ENCODE assay signal across 24 mouse cellular contexts in the genomic region with DNA sequence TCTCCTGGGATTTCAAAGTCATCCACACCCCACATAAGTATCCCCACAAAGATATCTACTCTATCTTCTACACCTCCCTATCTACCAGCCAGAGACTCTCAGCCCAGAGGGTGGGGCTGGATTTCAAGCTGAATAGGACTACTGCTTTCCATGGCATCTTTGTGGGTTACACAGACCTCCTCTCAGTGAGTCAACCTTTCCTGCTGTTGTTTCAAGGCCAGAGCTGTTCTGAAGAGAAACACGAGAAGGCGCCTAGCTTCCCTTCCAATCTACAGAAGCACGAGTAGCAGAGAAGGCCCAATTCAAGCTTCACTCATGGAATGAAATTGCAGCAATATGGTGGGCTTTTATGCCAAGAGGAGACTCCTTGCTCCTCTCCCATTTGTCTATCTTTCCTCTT. TPM values are rescaled to one million over a fixed set of nuclear protein-coding genes. Genes with fewer than 3 reads are reported as not detected.
A peak's percentile ranks its signal among the peaks of the same experiment; 100 is the strongest.
DNase-seq lines count a peak whose midpoint lies in the region; ATAC-seq and TF ChIP-seq lines count a peak whose summit lies in the region.
"Had no signal": no experiment of that assay in that cellular context is flagged by ENCODE, and none has a peak within 500 bp of the region (broad histone marks: within the 10 kb centered on the region; RNA-seq: fewer than 3 reads in every experiment).

No protein-coding gene starts in this region.

- no peak; the same call in 1 of the 2 replicates for ATAC-seq in megakaryocyte-erythroid progenitor cell, adult 5-6 weeks (replicated peaks; ENCODE audit: low FRiP score, low TSS enrichment, poor library complexity, severe bottlenecking)
- ATAC-seq: forebrain, embryonic 16.5 days; hindbrain, embryonic 16.5 days; liver, embryonic 12.5 days; liver, postnatal 0 days; lung, postnatal 0 days; midbrain, embryonic 16.5 days had no signal

- no peak for TF ChIP-seq CTCF in olfactory bulb, adult 2 months (IDR thresholded peaks at IDR 0.05; ENCODE audit: insufficient read depth, low read depth, low read length)

- no peak overlapping the region for H3K4me3 ChIP-seq in olfactory bulb, adult 2 months (ENCODE audit: insufficient read depth, low read depth, low read length)
- H3K4me3 ChIP-seq: embryonic facial prominence, embryonic 13.5 days; gastrocnemius, adult 2 months; heart, embryonic 10.5 days; heart, embryonic 15.5 days; kidney, embryonic 15.5 days; layer of hippocampus, adult 2 months; liver, embryonic 12.5 days had no signal

- H3K4me1 ChIP-seq in olfactory bulb, adult 2 months (ENCODE audit: control insufficient read depth, insufficient read depth, low read length), result peaks cover 4% of the 10 kb centered on the region; the same call in 1 of the 2 replicates

- 54% methylated on average over 3 of the region's 3 CpGs for WGBS in olfactory bulb, adult 2 months

- DNase-seq in heart, adult 11 months, result peak; percentile 79
- DNase-seq in heart, adult 18-20 months, result no peak
- DNase-seq in 416B (ENCODE audit: low read depth), result peak; percentile 96
- DNase-seq in NIH3T3 (ENCODE audit: low read depth), result peak; percentile 26
- DNase-seq: cerebellum, adult 11 months; cerebellum, postnatal 10 days; gastrocnemius, adult 2 months; kidney, adult 18-20 months; kidney, postnatal 25 days; left cerebral cortex, postnatal 4 days; liver, postnatal 0 days had no signal

- no peak for TF ChIP-seq POLR2A in olfactory bulb, adult 2 months (IDR thresholded peaks at IDR 0.05; ENCODE audit: insufficient read depth, low read depth, low read length)

- H3K27ac ChIP-seq in olfactory bulb, adult 2 months (ENCODE audit: insufficient read depth, low read depth, low read length), result peak overlapping the region; percentile 60; the same call in 1 of the 2 replicates
- H3K27ac ChIP-seq: embryonic facial prominence, embryonic 13.5 days; heart, embryonic 10.5 days; heart, embryonic 15.5 days; kidney, embryonic 15.5 days; layer of hippocampus, adult 2 months; liver, embryonic 12.5 days; macrophage had no signal

RNA-seq across cellular contexts. Expression of a gene that starts 5.8 kb away (rescaled TPM):
- 10 to 100 TPM; 13.8 to 14.1 TPM for total RNA-seq in heart, adult 18-20 months (2021)
- polyA plus RNA-seq in olfactory bulb, adult 2 months (2012; ENCODE audit: insufficient read depth, insufficient read length, low replicate concordance, missing spikeins), result 198 TPM in 1 of 2 replicates, not detected in the other
- total RNA-seq in megakaryocyte-erythroid progenitor cell, adult 5-6 weeks (2014; fragmentation: Nextera tagmentation), result 3.6 and 8.2 TPM in 2 replicates
- 4.6 and 5.3 TPM in 2 replicates for total RNA-seq in megakaryocyte-erythroid progenitor cell, adult 5-6 weeks (2017)

RNA-seq across cellular contexts. Expression of a gene that starts 24.9 kb away (rescaled TPM):
- 1 to 10 TPM; 8.5 to 8.8 TPM for total RNA-seq in heart, adult 18-20 months (2021)
- not detected in 2 replicates for polyA plus RNA-seq in olfactory bulb, adult 2 months (2012; ENCODE audit: insufficient read depth, insufficient read length, low replicate concordance, missing spikeins)
- 40.3 and 53.8 TPM in 2 replicates for total RNA-seq in megakaryocyte-erythroid progenitor cell, adult 5-6 weeks (2014; fragmentation: Nextera tagmentation)
- 30.6 and 43.5 TPM in 2 replicates for total RNA-seq in megakaryocyte-erythroid progenitor cell, adult 5-6 weeks (2017)

Comparison
In these comparisons a context has a peak if more than half of its experiments do, and no peak if none do; other contexts are left out.
1. DNase-seq: peak in heart, adult 11 months (single experiment), 416B (single experiment) and NIH3T3 (single experiment); none in heart, adult 18-20 months (0 of 2).